Mouse (Mus musculus): ENCODE results near the gene Mdm2.

Mdm2 gene

GRCm38 (mm10) chr10:117671930-117672666 lies 38.5 kb downstream of the Mdm2 start:
- no peak for DNase-seq (ENCODE audit: low spot score in 2 of 2)

- DNase-seq (ENCODE audit: low spot score in 2 of 2), result no peak
Observed at GRCm38 (mm10) chr10:117671266-117671665, 39.3 kb downstream of the Mdm2 start.

DNA sequence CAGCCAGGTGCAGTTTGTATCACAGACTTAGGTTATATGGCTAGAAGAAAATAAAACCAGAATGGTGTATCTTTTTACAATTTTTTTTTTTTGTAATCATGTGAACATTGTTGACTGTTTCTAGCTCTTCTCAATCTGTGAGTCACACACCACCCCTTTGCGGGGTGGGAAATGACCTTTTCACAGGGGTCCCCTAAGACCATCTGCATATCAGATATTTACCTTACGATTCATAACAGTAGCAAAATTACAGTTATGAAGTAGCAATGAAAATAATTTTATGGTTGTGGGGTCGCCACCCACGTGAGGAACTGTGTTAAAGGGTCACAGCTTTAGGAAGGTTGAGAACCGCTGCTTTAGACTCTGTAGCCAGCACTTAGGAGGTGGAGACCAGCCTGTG lies 39.8 kb downstream of the Mdm2 start:
- no peak for DNase-seq (ENCODE audit: low spot score in 2 of 2)

DNA sequence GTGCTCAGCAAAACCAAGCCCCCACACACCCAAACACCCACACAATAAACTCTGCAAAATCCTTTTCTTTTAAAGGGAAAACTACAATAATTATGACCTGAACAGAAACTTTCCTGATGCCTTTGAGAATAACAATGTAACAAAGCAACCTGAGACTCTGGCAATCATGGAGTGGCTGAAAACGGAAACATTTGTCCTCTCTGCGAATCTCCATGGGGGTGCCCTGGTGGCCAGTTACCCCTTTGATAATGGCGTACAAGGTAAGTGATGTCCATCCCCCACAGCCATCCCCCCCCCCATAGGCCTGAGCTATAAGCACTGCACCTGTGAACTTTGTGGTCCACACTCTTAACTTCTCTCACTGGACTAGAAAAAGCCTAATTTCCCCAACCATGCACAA lies 40.5 kb downstream of the Mdm2 start:
- no peak for DNase-seq (ENCODE audit: low spot score in 2 of 2)

DNA sequence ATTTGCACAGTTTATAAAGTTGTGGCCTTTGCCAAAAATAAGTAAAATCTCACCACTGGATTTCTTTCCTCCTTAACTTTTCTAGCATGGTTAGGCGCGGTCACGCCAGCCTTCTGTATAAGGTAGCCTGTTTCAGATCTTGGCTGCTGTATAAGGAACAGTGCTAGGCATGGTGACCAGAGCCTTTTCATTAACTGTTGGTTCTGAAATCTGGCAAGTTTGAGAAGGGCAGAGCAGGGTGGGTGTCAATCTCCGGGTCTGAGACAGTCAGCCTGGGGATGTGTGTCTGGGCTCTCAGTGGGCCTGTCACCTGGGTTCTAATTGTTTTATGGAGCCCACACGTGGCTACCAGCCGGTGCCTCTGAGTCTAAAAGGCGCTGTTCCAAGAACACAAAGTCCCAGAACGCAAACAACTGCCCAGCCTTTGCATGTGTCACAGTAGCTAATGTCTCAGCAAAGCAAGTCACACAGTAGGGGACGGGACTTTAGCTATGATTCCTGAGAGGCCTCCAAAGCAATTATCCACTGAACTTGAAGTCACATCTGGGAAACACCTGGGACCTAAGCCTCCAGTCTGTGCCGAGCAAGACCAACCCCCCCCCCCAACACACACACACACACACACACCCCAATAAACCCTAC lies 41.0 kb downstream of the Mdm2 start:
- DNase-seq (ENCODE audit: low spot score in 2 of 2), result no peak

GRCm38 (mm10) chr10:117668546-117669300 lies 41.8 kb downstream of the Mdm2 start:
- DNase-seq (ENCODE audit: low spot score in 2 of 2), result no peak

GRCm38 (mm10) chr10:117667663-117668507 lies 42.7 kb downstream of the Mdm2 start:
- DNase-seq (ENCODE audit: low spot score in 2 of 2), result no peak

GRCm38 (mm10) chr10:117666947-117667630 lies 43.5 kb downstream of the Mdm2 start:
- no peak for DNase-seq (ENCODE audit: low spot score in 2 of 2)

GRCm38 (mm10) chr10:117666361-117666760 lies 44.2 kb downstream of the Mdm2 start:
- no peak for DNase-seq (ENCODE audit: low spot score in 2 of 2)

DNA sequence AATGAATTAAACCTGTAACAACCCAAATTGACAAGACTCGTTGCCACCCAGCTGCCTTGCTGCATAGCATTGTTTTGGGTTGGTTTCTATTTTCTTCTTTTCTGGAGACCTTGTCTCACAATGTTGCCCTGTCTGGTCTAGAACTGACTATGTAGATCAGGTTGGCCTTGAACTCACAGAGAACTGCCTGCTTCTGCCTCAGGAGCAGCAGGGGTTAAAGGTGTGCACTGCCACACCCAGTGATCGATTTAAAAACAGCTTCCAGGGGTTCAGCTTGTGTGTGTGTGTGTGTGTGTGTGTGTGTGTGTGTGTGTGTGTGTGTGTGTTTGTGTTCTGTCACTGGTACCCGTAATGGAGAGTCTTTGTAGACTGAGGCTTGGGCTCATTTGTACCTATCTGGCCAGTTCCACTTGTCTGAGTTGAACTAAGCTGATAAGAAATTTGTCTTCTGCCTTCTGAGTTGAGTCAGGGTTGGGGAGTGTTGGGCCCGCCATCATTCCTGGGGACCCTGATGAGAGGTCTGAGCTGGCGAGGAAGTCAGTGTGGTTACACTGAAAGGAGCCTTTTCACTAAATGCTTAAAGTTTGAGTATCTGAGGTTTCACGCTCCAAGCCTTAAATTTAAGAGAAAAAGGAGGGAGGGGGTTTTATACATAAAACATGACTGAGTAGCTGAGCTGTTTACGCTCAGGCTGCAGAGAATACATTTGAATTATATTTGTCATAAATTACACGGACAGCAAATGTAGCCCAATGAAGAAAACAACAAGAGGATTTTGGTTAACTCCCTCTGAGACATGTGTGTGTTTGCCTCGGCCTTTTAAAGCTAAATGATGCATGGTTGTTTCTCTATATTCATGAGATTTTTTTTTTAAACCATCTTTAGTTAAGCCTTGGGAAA lies 44.9 kb downstream of the Mdm2 start:
- no peak for DNase-seq (ENCODE audit: low spot score in 2 of 2)

DNA sequence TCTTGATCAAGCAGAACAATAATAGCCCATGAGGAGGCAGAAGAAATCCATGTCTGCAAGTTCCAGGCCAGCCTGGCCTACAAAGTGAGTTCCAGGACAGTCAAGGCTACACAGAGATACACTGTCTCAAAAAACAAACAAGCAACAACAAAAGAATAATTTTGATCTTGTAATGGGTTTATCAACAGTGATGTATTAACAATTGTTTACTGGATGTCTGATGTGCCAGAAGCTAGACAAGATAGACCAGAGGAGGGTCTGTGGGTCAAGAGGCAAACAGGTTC lies 45.7 kb downstream of the Mdm2 start:
- no peak for DNase-seq (ENCODE audit: low spot score in 2 of 2)

DNA sequence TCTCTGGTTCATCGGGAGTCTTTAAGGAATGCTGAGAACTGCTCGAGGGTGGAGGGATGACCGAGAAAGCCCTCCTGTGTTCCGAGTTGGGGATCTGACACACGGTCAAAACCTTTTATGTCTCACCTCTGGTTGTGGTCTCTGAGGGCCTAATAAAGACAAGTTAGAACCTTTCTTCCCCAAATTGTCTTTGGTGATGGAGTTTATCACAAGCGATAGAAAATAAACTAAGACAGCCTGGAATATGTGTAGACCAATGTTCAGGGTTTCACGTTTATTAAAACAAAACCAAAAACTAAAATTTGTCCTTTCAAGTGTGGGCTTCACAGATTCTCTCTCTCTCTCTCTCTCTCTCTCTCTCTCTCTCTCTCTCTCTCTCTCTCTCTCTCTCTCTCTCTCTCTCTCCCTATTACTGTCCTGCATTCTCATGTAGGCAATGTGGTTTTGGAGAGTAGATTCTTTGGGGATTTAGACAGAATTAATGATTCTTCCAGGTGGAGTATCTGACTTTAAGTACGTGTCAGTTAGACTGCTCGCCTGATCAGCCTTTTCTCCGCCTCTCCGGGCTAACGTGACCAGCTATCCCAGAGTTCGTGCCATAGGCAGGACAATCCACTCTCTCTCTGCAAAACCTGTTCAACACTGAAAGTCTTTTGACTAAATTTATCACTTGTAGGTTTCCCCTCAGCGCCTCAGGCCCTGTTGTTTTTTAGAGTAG lies 46.2 kb downstream of the Mdm2 start:
- no peak for DNase-seq (ENCODE audit: low spot score in 2 of 2)

- peak; percentile 17 to 48 for DNase-seq (ENCODE audit: low spot score in 2 of 2)
Observed at GRCm38 (mm10) chr10:117663865-117664200, 46.7 kb downstream of the Mdm2 start.

DNA sequence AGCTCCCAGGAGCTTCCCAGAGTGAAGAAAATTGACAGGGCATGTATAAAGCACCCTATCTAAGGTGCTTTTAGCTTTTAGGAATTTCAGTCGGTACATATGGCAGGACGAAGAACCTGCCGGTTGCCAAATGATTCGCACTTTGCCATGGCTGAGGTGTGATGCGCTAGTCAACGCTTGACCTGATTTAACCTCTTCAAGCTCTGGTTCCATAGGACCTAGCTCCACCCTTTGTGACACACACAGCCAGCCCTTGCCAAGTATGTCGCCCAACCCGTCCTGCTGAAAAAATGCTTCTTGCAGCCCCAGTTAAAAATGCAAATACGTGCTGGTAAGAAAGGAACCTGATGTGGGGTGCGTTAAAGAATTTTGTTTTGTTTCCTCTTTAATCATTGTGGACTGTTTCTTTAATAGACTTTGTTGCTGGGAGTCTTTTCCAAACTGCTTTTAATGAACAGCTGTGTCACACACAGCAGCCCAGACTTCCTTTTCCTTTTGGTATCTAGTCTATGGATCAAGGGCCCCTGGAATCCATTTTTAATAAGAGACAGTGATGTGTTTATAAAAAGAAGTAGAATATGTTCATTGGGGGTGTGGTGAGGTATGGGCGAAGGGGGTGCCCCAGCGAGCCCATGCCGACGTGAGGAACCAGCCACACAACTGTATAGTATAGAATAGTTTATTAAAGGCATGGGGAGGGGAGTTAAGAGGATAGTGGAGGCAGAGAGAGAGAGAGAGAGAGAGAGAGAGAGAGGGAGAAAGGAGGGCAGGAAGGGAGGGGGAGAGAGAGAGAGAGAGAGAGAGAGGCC lies 47.3 kb downstream of the Mdm2 start:
- peak in 1 of 2 experiments; percentile 71 for DNase-seq (ENCODE audit: low spot score in 2 of 2)

DNA sequence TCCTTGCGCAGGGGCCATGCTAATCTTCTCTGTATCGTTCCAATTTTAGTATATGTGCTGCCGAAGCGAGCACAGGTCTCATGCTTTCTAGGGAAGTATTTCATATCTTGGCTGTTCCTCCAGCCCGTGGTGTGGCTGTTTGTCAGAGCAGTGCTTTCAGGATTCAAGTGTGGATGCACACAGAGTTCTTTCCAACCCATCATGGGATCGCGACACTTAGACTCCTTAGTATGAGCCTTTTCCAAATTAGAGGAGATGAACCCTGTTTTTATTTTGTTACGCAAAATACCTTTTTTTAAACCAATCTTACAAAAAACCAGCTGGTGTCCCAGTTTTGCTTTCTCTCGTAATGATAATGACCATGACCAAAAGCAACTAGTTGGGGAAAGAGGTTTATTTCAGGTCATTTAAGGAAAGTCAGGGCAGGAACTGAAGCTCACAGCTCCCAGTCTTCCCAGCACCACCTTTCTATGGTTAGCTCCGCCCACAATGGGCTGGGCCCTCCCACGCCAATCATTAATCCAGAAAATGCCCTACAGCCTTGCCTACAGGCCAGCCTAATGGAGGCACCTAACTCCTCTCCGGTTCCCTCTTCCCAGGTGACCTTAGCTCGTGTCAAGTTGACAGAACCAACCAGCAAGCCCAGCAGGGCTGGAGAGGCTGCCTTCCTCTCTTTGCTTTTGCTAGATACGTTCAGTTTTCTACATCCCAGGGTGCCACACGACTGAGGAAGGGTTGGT lies 48.1 kb downstream of the Mdm2 start:
- DNase-seq (ENCODE audit: low spot score in 2 of 2), result no peak

GRCm38 (mm10) chr10:117659819-117660218 lies 50.7 kb downstream of the Mdm2 start:
- DNase-seq (ENCODE audit: low spot score in 2 of 2), result no peak

- no peak for DNase-seq (ENCODE audit: low spot score in 2 of 2)
Observed at GRCm38 (mm10) chr10:117659430-117659813, 51.1 kb downstream of the Mdm2 start.
